Mouse (Mus musculus): ENCODE measurements at regions not wholly inside any gene's neighbourhood (a gene's known extent, or its start where the extent isn't known, plus 50 kb on each side); places are given as distances from the start of the nearest gene placed in this dataset.

- Histone ChIP-seq H3K36me3 (ENCODE audit: control insufficient read depth in 1 of 2, insufficient read depth in 2 of 2, low read length in 2 of 2) (no peaks in the 10 kb centered on the region), H3K9me3 (replicated peaks; ENCODE audit: insufficient read depth, low read length) (no peaks in the 10 kb centered on the region), H3K9ac (ENCODE audit: control insufficient read depth, low read depth, low read length, poor library complexity, severe bottlenecking) (no peak overlapping the region), H3K27me3 (ENCODE audit: control insufficient read depth in 1 of 2, insufficient read depth in 2 of 2, low read length in 2 of 2) (no peaks in the 10 kb centered on the region), H3K27ac (ENCODE audit: control insufficient read depth, low read depth, low read length) (no peak overlapping the region), H3K4me1 (ENCODE audit: control insufficient read depth in 1 of 2, insufficient read depth in 2 of 2, low read length in 2 of 2) (no peaks in the 10 kb centered on the region), H3K4me3 (ENCODE audit: control insufficient read depth in 1 of 2, insufficient read depth in 1 of 2, low read depth in 2 of 2, low read length in 2 of 2) (no peak overlapping the region), H3K79me2 (ENCODE audit: control insufficient read depth, insufficient read depth, low read length, poor library complexity) (no peaks in the 10 kb centered on the region)
- TF ChIP-seq NELFE (IDR thresholded peaks at IDR 0.05; ENCODE audit: low read depth, low read length) (no peak), USF1 (IDR thresholded peaks at IDR 0.05; ENCODE audit: low read depth, low read length) (no peak), ZKSCAN1 (IDR thresholded peaks at IDR 0.05; ENCODE audit: low read depth, low read length) (no peak), HCFC1 (IDR thresholded peaks at IDR 0.05; ENCODE audit: low read depth, low read length) (no peak), MEF2A (IDR thresholded peaks at IDR 0.05; ENCODE audit: extremely low read depth, insufficient replicate concordance, low read depth, low read length, poor library complexity, severe bottlenecking) (no peak), ZNF384 (IDR thresholded peaks at IDR 0.05; ENCODE audit: low read depth, low read length) (no peak), RCOR1 (IDR thresholded peaks at IDR 0.05; ENCODE audit: low read depth, low read length) (no peak), KAT2A (conservative IDR thresholded peaks at IDR 0.05; ENCODE audit: low read depth, low read length) (no peak), MYC (IDR thresholded peaks at IDR 0.05; ENCODE audit: low read depth, low read length) (no peak), SIN3A (IDR thresholded peaks at IDR 0.05; ENCODE audit: low read length) (no peak), USF2 (IDR thresholded peaks at IDR 0.05; ENCODE audit: borderline replicate concordance in 1 of 2, insufficient read depth in 1 of 2, low read depth in 1 of 2, low read length in 2 of 2) (no peak), JUND (IDR thresholded peaks at IDR 0.05; ENCODE audit: low read depth, low read length) (no peak), MYB (IDR thresholded peaks at IDR 0.05; ENCODE audit: low read depth, low read length) (no peak), NRF1 (IDR thresholded peaks at IDR 0.05; ENCODE audit: insufficient read depth, low read depth, low read length, poor library complexity, severe bottlenecking) (no peak), TCF12 (IDR thresholded peaks at IDR 0.05; ENCODE audit: low read depth, low read length) (no peak), EP300 (IDR thresholded peaks at IDR 0.05; ENCODE audit: low read depth in 1 of 2, low read length in 2 of 2) (no peak), MXI1 (IDR thresholded peaks at IDR 0.05; ENCODE audit: low read depth, low read length) (no peak), TBP (IDR thresholded peaks at IDR 0.05; ENCODE audit: low read depth, low read length) (no peak)
- DNase-seq (ENCODE audit: low read depth, low spot score), result no peak
Observed at GRCm38 (mm10) chr12:119074147-119074546, 107.9 kb upstream of the Abcb5 start.

GRCm38 (mm10) chr12:119070963-119071362 is 104.7 kb upstream of the Abcb5 start:
- H3K36me3 ChIP-seq (ENCODE audit: control insufficient read depth in 1 of 2, insufficient read depth in 2 of 2, low read length in 2 of 2), result no peaks in the 10 kb centered on the region
- H3K27ac ChIP-seq (ENCODE audit: control insufficient read depth, low read depth, low read length), result no peak overlapping the region
- no peak for TF ChIP-seq NELFE (IDR thresholded peaks at IDR 0.05; ENCODE audit: low read depth, low read length)
- H3K27me3 ChIP-seq (ENCODE audit: control insufficient read depth in 1 of 2, insufficient read depth in 2 of 2, low read length in 2 of 2), result no peaks in the 10 kb centered on the region
- H3K9me3 ChIP-seq (replicated peaks; ENCODE audit: insufficient read depth, low read length), result no peaks in the 10 kb centered on the region
- no peak for DNase-seq (ENCODE audit: low read depth, low spot score)
- no peaks in the 10 kb centered on the region for H3K4me1 ChIP-seq (ENCODE audit: control insufficient read depth in 1 of 2, insufficient read depth in 2 of 2, low read length in 2 of 2)
- H3K9ac ChIP-seq (ENCODE audit: control insufficient read depth, low read depth, low read length, poor library complexity, severe bottlenecking), result no peak overlapping the region
- H3K79me2 ChIP-seq (ENCODE audit: control insufficient read depth, insufficient read depth, low read length, poor library complexity), result no peaks in the 10 kb centered on the region
- no peak overlapping the region for H3K4me3 ChIP-seq (ENCODE audit: control insufficient read depth in 1 of 2, insufficient read depth in 1 of 2, low read depth in 2 of 2, low read length in 2 of 2)

Measured in MEL (cell line).